Mouse (Mus musculus): Measurements from ENCODE around the gene Rab30. TPM values are rescaled to one million over a fixed set of nuclear protein-coding genes. Genes with fewer than 3 reads are reported as not detected.

Rab30 gene
- total and polyA plus RNA-seq, 3 experiments = 39.1 to 105 (median 66.2) TPM

DNA sequence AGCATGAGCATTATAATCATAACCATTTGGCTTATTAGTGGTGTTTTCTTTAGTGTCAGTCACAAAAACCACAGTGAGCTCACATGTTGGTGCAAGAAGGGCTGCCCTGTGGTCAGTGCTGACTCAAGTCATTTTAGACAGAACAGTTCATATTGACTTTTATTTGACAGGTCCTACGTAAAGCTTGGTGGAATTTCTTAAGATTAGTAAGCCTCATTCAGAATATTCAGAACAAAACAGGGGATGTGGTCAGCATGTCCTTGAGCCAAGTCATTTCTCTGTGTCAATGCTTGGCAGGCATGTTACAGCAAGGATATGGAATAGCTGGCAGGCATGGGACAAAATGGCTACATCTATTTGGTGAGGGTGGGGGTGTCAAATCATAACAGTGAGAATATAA, 37.7 kb upstream of the Rab30 start:
- H3K9me3 ChIP-seq (replicated peaks; ENCODE audit: low read length) = no peaks in the 10 kb centered on the region
- no peaks in the 10 kb centered on the region for H3K36me3 ChIP-seq (replicated peaks in 1 of 2; ENCODE audit: control insufficient read depth in 1 of 2, insufficient read depth in 1 of 2, low read length in 1 of 2)
- H3K27me3 ChIP-seq (replicated peaks) = no peaks in the 10 kb centered on the region
- no peak overlapping the region for H3K4me2 ChIP-seq (ENCODE audit: insufficient read depth, low read depth, poor library complexity, severe bottlenecking)
- H3K4me1 ChIP-seq (ENCODE audit: control insufficient read depth in 1 of 2, insufficient read depth in 2 of 2) = no peaks in the 10 kb centered on the region
- no peak overlapping the region for H3K4me3 ChIP-seq (replicated peaks in 1 of 3; ENCODE audit: low read depth in 2 of 3, low read length in 2 of 3, poor library complexity in 1 of 3)
- no peaks in the 10 kb centered on the region for H3K79me2 ChIP-seq (replicated peaks; ENCODE audit: control insufficient read depth, extremely low read depth, insufficient read depth, poor library complexity, severe bottlenecking)
- in situ Hi-C loops (cut with MboI; ENCODE audit: low pct_ligation_motif_present, low pct_unique_long_range_greater_than_20kb, low sequenced_read_pairs) (no loop called here), dilution Hi-C loops (cut with MboI; ENCODE audit: extremely low pct_ligation_motif_present, extremely low pct_unique_long_range_greater_than_20kb, low sequenced_read_pairs) (no loop called here)
- H3K27ac ChIP-seq (ENCODE audit: insufficient read depth, low read depth) = no peak overlapping the region
- DNase-seq (ENCODE audit: extremely low read depth) = no peak
- H3K9ac ChIP-seq (ENCODE audit: insufficient read depth, low read depth) = no peak overlapping the region
- TF ChIP-seq MAZ (IDR thresholded peaks at IDR 0.05; ENCODE audit: low read depth, low read length) = no peak

DNA sequence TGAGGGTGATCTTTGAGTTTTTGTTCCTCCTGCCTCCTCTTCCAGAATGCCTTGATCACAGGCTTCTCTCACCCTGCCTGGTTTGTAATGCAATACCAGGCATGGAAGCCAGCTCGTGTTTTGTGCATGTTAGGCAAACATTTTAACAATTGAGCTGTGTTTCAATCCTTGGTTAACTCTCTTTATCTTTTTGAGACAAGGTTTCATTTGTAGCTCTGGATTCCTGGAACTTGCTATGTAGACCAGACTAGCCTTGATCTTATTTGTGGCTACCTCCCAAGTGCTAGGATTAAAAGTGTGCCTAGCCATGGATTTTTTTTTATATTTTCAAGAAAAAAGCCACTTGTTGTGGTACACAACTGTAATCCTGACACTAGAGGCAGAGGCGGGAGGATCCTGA, 35.9 kb upstream of the Rab30 start:
- no peak overlapping the region for H3K9ac ChIP-seq (ENCODE audit: insufficient read depth, low read depth)
- no peaks in the 10 kb centered on the region for H3K4me1 ChIP-seq (ENCODE audit: control insufficient read depth in 1 of 2, insufficient read depth in 2 of 2)
- H3K4me2 ChIP-seq (ENCODE audit: insufficient read depth, low read depth, poor library complexity, severe bottlenecking) = no peak overlapping the region
- H3K79me2 ChIP-seq (replicated peaks; ENCODE audit: control insufficient read depth, extremely low read depth, insufficient read depth, poor library complexity, severe bottlenecking) = no peaks in the 10 kb centered on the region
- no peak overlapping the region for H3K4me3 ChIP-seq (replicated peaks in 1 of 3; ENCODE audit: low read depth in 2 of 3, low read length in 2 of 3, poor library complexity in 1 of 3)
- H3K36me3 ChIP-seq (replicated peaks in 1 of 2; ENCODE audit: control insufficient read depth in 1 of 2, insufficient read depth in 1 of 2, low read length in 1 of 2) = no peaks in the 10 kb centered on the region
- dilution Hi-C loops (cut with MboI; ENCODE audit: extremely low pct_ligation_motif_present, extremely low pct_unique_long_range_greater_than_20kb, low sequenced_read_pairs) = no loop called here
- TF ChIP-seq MAZ (IDR thresholded peaks at IDR 0.05; ENCODE audit: low read depth, low read length) (no peak), CHD1 (IDR thresholded peaks at IDR 0.05; ENCODE audit: low read depth, low read length) (no peak), MAX (IDR thresholded peaks at IDR 0.05; ENCODE audit: low read length) (no peak), MYC (IDR thresholded peaks at IDR 0.05; ENCODE audit: low read depth, low read length) (no peak), NRF1 (IDR thresholded peaks at IDR 0.05; ENCODE audit: low read depth, low read length) (no peak), MEF2A (IDR thresholded peaks at IDR 0.05; ENCODE audit: borderline replicate concordance, low read depth, low read length) (no peak), ETS1 (conservative IDR thresholded peaks at IDR 0.05; ENCODE audit: low read depth, low read length) (no peak), ZMIZ1 (IDR thresholded peaks at IDR 0.05; ENCODE audit: low read depth, low read length) (no peak), CTCF (conservative IDR thresholded peaks at IDR 0.05 in 1 of 2, IDR thresholded peaks at IDR 0.05 in 1 of 2; ENCODE audit: low read depth in 2 of 2, low read length in 2 of 2) (no peak), E2F4 (IDR thresholded peaks at IDR 0.05; ENCODE audit: insufficient replicate concordance, low read depth, low read length) (no peak), TCF12 (IDR thresholded peaks at IDR 0.05; ENCODE audit: low read depth, low read length) (no peak), PAX5 (IDR thresholded peaks at IDR 0.05; ENCODE audit: low read length) (no peak), USF2 (conservative IDR thresholded peaks at IDR 0.05; ENCODE audit: low read depth, low read length) (no peak), UBTF (IDR thresholded peaks at IDR 0.05; ENCODE audit: low read depth, low read length) (no peak), MAFK (IDR thresholded peaks at IDR 0.05; ENCODE audit: insufficient replicate concordance, low read length) (no peak), SIN3A (IDR thresholded peaks at IDR 0.05; ENCODE audit: low read length) (no peak), IRF4 (IDR thresholded peaks at IDR 0.05; ENCODE audit: low read depth, low read length) (no peak), ELF1 (IDR thresholded peaks at IDR 0.05; ENCODE audit: low read depth, low read length) (no peak), RAD21 (IDR thresholded peaks at IDR 0.05; ENCODE audit: low read depth, low read length) (no peak), HCFC1 (IDR thresholded peaks at IDR 0.05; ENCODE audit: low read depth, low read length) (no peak)
- H3K9me3 ChIP-seq (replicated peaks; ENCODE audit: low read length) = no peaks in the 10 kb centered on the region
- H3K27me3 ChIP-seq (replicated peaks) = peaks cover 3% of the 10 kb centered on the region
- in situ Hi-C loops (cut with MboI; ENCODE audit: low pct_ligation_motif_present, low pct_unique_long_range_greater_than_20kb, low sequenced_read_pairs) = no loop called here
- H3K27ac ChIP-seq (ENCODE audit: insufficient read depth, low read depth) = no peak overlapping the region
- DNase-seq (ENCODE audit: extremely low read depth) = no peak
